In the genomic region with DNA sequence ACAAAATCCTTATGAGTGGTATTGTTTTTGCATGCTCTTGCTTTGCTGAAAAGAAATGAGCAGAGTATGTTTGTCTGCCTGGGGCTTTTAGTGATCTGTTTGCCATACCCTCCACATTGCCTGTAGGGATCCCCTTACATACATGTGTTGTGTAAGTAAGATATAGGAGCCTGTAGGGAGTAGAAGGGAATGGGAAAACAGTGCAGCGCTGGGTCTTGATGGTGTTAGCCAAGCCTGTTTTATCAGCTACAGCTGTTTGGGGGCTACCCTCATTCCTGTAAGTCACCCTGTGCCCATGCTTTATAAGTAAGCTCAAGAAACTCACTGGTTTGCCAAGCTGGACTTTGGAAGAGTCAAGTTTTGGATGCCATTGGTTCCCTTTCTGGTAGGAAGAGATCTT, we compare ENCODE assay signal across 14 mouse cellular contexts.
"Had no signal": no experiment of that assay in that cellular context is flagged by ENCODE, and none has a peak within 500 bp of the region (broad histone marks: within the 10 kb centered on the region; RNA-seq: fewer than 3 reads in every experiment).

No protein-coding gene starts in this region.

- H3K4me3 ChIP-seq: midbrain, embryonic 10.5 days; midbrain, embryonic 12.5 days; neural tube, embryonic 12.5 days; stomach, embryonic 15.5 days had no signal

- H3K4me2 ChIP-seq: lung, embryonic 14.5 days; midbrain, embryonic 12.5 days; neural tube, embryonic 12.5 days; stomach, embryonic 15.5 days had no signal

- ATAC-seq: midbrain, embryonic 16.5 days had no signal

- DNase-seq: lung, adult 18-20 months; lung, embryonic 14.5 days; lung, postnatal 10 days; lung, postnatal 4 days; midbrain, embryonic 14.5 days; right cerebral cortex, postnatal 14 days; thymus, postnatal 14 days; thymus, postnatal 36 days had no signal

- H3K27ac ChIP-seq: midbrain, embryonic 10.5 days; midbrain, embryonic 12.5 days; neural tube, embryonic 12.5 days; stomach, embryonic 15.5 days; stomach, postnatal 0 days had no signal

- H3K36me3 ChIP-seq: neural tube, embryonic 12.5 days; stomach, embryonic 15.5 days had no signal

- H3K9ac ChIP-seq: lung, embryonic 14.5 days; midbrain, embryonic 12.5 days; neural tube, embryonic 12.5 days; stomach, embryonic 15.5 days had no signal

- H3K4me1 ChIP-seq: midbrain, embryonic 10.5 days; midbrain, embryonic 12.5 days; neural tube, embryonic 12.5 days had no signal

- H3K27me3 ChIP-seq: midbrain, embryonic 12.5 days; neural tube, embryonic 12.5 days; stomach, embryonic 15.5 days had no signal

- H3K9me3 ChIP-seq: neural tube, embryonic 12.5 days; stomach, embryonic 15.5 days had no signal
